Mouse (Mus musculus) v-Abl transformed pro-B cells (cell line): Measurements from ENCODE around the gene Ripply3.

Experiments
- in situ Hi-C, 2 experiments: fragments of 400-800 bp; cut with MboI; formaldehyde crosslinking; loops; one replicate each; pipeline ENCODE4 v1.15.1; 2025; ENCODE audit not compliant: unreplicated experiment in 2 of 2

Ripply3 gene

DNA sequence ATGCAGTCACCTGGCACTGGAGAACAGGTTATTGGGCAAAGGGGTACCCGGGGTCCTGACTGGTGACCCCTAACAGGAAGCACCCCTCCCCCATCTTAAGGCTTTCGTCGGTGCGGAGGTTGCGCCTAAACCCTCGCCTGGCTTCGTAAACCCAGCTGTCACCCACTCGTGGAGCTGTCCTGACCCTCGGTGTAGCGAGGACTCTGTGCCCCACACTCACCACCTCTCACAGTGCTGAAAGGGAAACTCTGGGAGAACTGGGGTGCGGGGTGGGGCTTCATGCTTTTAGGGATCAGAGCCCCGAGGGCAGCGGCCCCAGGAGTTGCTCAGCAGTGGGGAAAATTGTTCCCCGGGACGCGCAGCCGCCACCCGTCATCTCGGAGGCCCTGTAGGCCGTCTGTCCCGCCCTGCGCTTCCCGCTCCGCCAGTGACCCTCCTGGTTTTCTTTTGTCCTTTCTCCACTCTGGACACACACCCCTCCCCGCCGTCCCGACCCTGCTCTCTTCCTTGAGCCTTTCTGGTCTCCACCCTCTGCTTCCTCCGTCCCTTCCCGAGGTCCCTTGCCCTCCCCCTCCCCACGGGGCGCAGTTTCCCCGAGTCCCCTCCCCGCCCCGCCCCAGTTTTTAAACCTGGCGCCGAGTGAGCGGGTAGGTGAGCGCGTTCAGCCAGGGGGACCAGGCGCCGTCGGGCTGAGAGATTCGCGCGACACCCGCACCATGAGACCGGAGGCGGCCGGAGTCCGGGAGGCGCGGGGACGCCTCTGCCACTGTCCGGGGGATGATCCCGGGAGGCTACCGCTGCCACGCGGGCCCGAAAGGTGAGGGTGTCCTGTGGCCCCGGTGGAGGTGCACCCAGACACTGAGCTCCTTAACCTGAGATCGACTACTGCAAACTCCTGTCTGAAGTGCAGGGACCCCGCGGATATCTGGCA, at the start of gene Ripply3:
TSS of gene Ripply3 (plus strand) at position 640 of the 931 bp plus-strand sequence.
- in situ Hi-C loops: no loop called here

DNA sequence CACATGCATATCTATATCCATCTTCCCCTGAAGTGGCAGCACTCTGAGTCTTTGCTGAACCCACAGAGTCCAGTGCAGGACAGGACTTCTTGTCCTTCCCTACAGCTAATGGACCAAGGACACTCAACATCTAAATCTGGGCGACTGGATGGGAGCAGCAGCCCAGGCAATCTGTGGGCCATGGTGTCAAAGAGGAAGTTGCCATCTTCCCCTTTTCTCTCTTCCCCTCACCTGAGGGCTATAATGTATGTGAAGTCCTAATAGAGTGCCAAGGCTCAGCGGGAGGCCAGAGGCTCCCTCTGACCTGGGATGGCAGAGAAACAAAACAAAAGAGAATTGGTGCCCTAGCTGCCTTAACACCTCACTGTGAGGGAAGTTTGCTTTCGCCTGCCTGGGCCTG, 44.2 kb upstream of the Ripply3 start:
- in situ Hi-C loops: no loop called here

- in situ Hi-C loops: no loop called here
Observed at GRCm38 (mm10) chr16:94287826-94288225, 40.4 kb upstream of the Ripply3 start.

- in situ Hi-C loops: no loop called here
Observed at GRCm38 (mm10) chr16:94289138-94290072, 38.8 kb upstream of the Ripply3 start.

GRCm38 (mm10) chr16:94290073-94290999, 37.9 kb upstream of the Ripply3 start:
- in situ Hi-C loops: no loop called here

- in situ Hi-C loops: no loop called here
Observed at GRCm38 (mm10) chr16:94291141-94291540, 37.1 kb upstream of the Ripply3 start.

DNA sequence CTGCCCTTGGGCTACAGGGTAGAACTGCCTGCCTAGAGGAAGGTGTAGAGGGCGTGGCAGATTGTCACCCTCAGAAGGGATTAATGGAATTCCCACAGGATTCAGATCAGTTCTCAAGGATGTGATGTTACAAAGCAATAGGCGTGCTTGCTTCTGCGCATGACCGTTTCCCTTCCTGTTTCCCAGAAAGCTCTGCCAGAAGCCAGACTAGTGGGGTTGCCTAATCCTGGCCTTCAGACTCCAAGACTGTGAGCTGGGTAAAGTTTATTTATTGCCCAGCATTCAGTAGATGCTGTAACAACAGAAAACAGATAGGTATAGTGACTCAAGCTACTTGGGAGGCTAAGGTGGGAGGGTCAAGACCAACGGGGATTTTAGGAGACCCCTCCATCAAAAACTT, 30.1 kb upstream of the Ripply3 start:
- in situ Hi-C loops: no loop called here

DNA sequence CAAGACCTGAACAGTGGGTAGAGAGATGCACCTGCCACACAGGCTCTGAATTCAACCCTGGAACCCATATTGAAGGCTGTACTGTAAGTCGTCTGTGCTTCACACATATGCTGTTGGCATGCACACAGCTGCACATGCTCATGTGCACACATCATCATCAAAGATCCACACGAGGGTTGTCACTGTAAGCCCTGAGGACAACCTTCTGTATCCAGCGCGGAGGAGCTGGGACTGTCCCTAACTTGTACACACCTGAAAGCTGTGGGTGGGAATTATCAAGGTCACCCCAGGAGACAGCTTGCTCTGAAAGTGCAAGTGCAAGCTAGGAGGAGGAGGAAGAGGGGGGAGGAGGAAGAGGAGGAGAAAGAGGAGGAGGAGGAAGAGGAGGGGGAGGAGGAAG, 29.0 kb upstream of the Ripply3 start:
- in situ Hi-C loops: no loop called here

GRCm38 (mm10) chr16:94301194-94301593, 27.0 kb upstream of the Ripply3 start:
- in situ Hi-C loops: no loop called here

DNA sequence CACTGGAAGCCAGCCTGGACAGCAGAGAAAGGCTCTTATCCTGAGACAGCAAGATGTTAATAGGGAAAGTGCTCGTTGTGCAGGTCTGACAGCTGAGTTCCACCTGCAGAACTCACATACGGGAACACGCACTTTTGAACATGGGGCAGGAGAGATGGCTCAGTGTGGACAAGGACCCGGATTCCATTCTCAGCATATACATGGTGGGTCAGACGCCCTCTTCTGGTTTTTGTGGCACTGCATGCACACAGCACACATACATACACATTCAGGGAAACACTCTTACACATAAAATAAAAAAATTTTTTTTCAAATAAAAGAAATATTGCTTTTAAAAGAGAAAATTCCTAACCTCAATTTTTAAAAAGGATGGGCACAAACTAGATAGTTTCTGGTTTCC, 26.5 kb upstream of the Ripply3 start:
- in situ Hi-C loops: no loop called here

DNA sequence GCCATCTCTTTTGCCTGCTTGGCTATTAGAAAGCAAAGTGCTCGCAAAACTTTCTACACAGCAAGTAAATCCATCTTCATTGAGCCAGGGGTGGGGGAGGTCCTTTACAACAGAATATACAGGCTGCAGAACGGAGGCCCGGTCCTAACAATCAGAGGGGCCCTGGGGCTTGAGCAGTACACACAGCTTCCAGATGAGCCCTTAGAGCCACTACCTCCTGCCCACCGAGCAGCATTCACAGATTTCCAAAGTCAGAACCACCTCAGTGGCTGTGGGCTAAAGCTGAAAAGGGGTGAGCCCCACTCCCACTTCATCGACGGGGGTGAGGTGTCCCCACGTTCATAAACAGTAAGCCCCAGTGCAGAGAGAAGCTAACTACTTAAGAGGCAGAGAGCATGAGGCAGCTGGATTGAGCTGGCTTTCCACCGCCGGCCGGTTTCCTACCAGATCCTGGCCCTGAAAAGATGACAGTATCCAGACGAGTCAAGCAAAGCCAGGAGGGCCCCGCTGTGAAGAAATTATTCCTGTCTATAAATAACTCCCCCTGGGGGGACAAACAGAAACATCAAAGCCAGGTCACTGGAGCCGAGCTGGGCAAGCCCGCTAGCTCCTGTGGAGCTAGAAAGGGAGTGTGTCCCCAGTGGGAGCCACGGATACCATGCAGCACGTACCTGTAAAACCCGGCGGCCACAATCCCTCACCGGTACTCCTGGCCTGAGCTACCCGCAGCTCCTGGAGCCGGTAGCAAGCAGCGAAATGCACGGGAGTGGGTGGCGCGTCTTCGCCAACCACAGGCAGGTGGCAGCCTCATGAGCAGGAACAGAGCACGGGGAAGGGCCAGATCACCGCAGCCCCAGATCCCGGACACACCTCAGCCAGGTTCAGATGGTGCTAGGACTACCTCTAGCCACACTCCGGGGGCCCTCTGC, 25.7 kb upstream of the Ripply3 start:
- in situ Hi-C loops: no loop called here

GRCm38 (mm10) chr16:94303203-94303535, 25.1 kb upstream of the Ripply3 start:
- in situ Hi-C loops: no loop called here

DNA sequence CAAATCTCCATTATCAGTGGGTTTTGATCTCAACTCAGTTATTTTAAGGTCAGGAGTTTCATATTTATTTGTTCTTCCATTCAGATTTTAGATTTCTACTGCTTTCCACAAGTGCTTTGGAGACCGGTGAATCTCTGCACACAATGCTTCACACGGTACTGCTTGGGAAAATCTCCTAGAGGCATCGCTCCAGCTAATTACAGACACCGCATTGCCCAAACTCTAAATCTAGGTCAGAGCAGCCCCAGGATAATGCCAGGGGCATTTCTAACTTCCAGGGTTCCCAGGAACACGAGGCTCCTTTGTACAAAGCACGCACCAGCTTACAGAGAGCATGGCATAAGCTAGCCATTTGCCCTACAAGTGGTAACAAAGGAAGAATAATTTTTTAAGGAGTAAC, 20.7 kb upstream of the Ripply3 start:
- in situ Hi-C loops: no loop called here

GRCm38 (mm10) chr16:94307942-94308341, 20.3 kb upstream of the Ripply3 start:
- in situ Hi-C loops: no loop called here

- in situ Hi-C loops: no loop called here
Observed at GRCm38 (mm10) chr16:94309025-94309424, 19.2 kb upstream of the Ripply3 start.

DNA sequence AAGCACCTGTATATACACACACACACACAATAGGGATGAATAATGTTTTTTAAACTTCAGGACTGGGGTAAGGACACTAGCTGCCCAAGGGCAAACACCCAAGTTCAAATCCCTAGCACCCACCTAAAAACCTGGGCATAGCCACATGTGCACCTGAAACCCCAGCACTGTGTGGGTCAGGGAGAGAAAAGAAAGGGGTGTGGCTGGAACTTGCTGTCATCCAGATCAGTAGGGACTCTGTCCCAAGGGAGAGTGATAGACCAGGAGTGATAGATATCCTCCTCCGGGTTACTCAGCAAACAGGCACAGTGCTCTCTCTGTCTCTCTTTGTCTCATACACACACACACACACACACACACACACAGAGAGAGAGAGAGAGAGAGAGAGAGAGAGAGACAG, 16.8 kb upstream of the Ripply3 start:
- in situ Hi-C loops: loop anchor here (5.0 to 10.0 kb wide), 3 partner anchors 39 to 53 kb away; no protein-coding TSS in a partner anchor

DNA sequence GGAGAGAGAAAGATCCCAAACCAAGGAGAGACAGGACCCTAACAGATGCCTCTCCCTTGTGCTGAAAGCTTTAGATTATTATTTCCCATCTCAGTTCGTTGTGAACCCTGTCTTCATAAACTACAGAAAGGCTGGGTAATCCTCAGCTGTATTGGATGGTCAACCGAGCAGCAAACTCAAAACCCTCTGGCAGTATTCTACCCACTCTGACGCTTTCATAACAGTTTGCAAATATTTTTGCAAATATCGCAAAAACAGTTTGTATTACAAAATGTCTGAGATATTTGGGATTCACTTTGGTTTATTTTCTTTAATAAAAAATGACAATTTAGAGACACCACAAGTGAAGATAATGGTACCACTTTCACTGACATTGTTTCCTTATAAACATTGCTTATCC, 16.3 kb upstream of the Ripply3 start:
- in situ Hi-C loops: loop anchor here (5.0 to 10.0 kb wide), 3 partner anchors 40 to 53 kb away; no protein-coding TSS in a partner anchor

DNA sequence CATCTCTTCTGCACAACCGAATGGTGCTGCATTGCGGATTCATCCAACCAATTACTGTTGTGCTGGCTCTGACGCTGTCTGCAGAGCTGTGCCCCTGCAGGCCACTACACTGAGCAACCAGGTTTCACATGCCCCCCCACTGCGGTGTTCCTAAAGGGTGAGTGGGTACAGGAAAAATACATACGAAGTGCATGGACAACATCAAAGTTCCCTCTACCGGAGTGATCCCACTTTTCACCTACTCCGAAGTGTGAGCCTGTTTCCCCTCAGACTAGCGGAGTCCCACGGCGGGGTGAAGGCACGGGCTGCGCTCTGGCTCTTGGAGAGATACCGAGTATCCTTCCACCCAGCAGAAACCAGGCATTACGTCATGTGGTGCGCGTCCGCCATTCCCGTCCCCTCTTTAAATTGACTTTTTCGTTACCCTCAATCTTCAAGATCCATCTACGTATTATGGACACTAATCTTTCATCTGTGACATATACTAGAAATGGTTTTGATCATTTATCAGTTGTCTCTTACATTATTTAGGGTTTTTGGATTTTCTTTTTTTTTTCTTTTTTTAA, 15.5 kb upstream of the Ripply3 start:
- in situ Hi-C loops: loop anchor here (5.0 to 10.0 kb wide), 3 partner anchors 40 to 52 kb away; no protein-coding TSS in a partner anchor
